Mouse (Mus musculus) small intestine, adult 2 months (tissue): ENCODE data around the gene Prkch. TPM values are rescaled to one million over a fixed set of nuclear protein-coding genes. Genes with fewer than 3 reads are reported as not detected.

Source experiments
- H3K27ac ChIP-seq: fragments of 200-500 bp; 2 replicates; pipeline ENCODE4 v1.5.1; 2012; ENCODE audit warnings: low read depth, low read length, control low read depth, inconsistent platforms; ENCODE audit not compliant: insufficient read depth
- H3K27me3 ChIP-seq: fragments of 200-500 bp; 2 replicates; pipeline ENCODE4 v1.6.1; 2012; ENCODE audit warnings: mild to moderate bottlenecking, moderate library complexity, low read length, inconsistent platforms; ENCODE audit not compliant: control insufficient read depth, insufficient read depth
- H3K36me3 ChIP-seq: fragments of 200-500 bp; 2 replicates; pipeline ENCODE4 v1.6.1; 2012; ENCODE audit warnings: mild to moderate bottlenecking, low read length, control low read depth, inconsistent platforms; ENCODE audit not compliant: control insufficient read depth, insufficient read depth
- H3K4me1 ChIP-seq: fragments of 200-500 bp; 2 replicates; pipeline ENCODE4 v1.6.1; 2012; ENCODE audit warnings: low read length, inconsistent platforms, mixed read lengths; ENCODE audit not compliant: control insufficient read depth, insufficient read depth, insufficient read length
- H3K4me3 ChIP-seq: fragments of 200-500 bp; 2 replicates; pipeline ENCODE4 v1.5.1; 2012; ENCODE audit warnings: low read depth, mild to moderate bottlenecking, control low read depth, inconsistent platforms, low read length, moderate library complexity
- CTCF ChIP-seq: fragments of 200-500 bp; IDR thresholded peaks from 2 replicates; pipeline ENCODE4 v1.5.1; 2012; ENCODE audit warnings: low read depth, mild to moderate bottlenecking, control low read depth, inconsistent platforms, low read length, moderate library complexity, mixed read lengths; ENCODE audit not compliant: insufficient replicate concordance, insufficient read length; ENCODE audit errors: extremely low read depth
- POLR2A ChIP-seq: fragments of 200-500 bp; IDR thresholded peaks from 2 replicates; pipeline ENCODE4 v1.6.1; 2012; ENCODE audit warnings: low read depth, mild to moderate bottlenecking, control low read depth, inconsistent platforms, low read length, moderate library complexity
- WGBS: fragments of 180-500 bp; shearing (Covaris S2); methylation state at CpG from one replicate; pipeline ENCODE4 v1.1.7; 2018; 5-methylcytosine and 5-hydroxymethylcytosine counted together
- polyA plus RNA-seq: library from polyadenylated mRNA; depleted of rRNA; stranded (reverse); fragments of >200 nt; gene quantifications from 2 replicates; pipeline ENCODE4 v1.2.3, GENCODE M21; 2012; rRNA removed

The Prkch gene
- polyA plus RNA-seq, 1 experiment = 3.2 TPM

- TF ChIP-seq POLR2A (no peak), CTCF (no peak)
- WGBS = 87% methylated on average over 1 of the region's 1 CpGs
- Histone ChIP-seq H3K4me3 (no peak overlapping the region), H3K4me1 (no peaks in the 10 kb centered on the region; the same call in 1 of the 2 replicates), H3K27ac (no peak overlapping the region), H3K27me3 (no peaks in the 10 kb centered on the region), H3K36me3 (no peaks in the 10 kb centered on the region)
Measured at GRCm38 (mm10) chr12:73816866-73817265, 232.3 kb downstream of the Prkch start.

- 62% methylated on average over 1 of the region's 1 CpGs for WGBS
- no peak for TF ChIP-seq POLR2A
- no peak for TF ChIP-seq CTCF
Measured at GRCm38 (mm10) chr12:73818801-73819200, 234.2 kb downstream of the Prkch start.

GRCm38 (mm10) chr12:73821176-73821575 is 236.6 kb downstream of the Prkch start:
- Histone ChIP-seq H3K27ac (no peak overlapping the region), H3K4me1 (no peaks in the 10 kb centered on the region), H3K27me3 (no peaks in the 10 kb centered on the region), H3K36me3 (no peaks in the 10 kb centered on the region), H3K4me3 (no peak overlapping the region)
- WGBS = 82% methylated on average over 4 of the region's 4 CpGs
- TF ChIP-seq POLR2A (no peak), CTCF (no peak)

More at GRCm38 (mm10) chr12:73818801-73819200, 234.2 kb downstream of the Prkch start:
- H3K4me3 ChIP-seq = no peak overlapping the region
- H3K36me3 ChIP-seq = no peaks in the 10 kb centered on the region
- H3K27me3 ChIP-seq = no peaks in the 10 kb centered on the region
- no peak overlapping the region for H3K27ac ChIP-seq
- H3K4me1 ChIP-seq = no peaks in the 10 kb centered on the region

- 86% methylated on average over 12 of the region's 12 CpGs for WGBS
Measured at GRCm38 (mm10) chr12:73822331-73822730, 237.7 kb downstream of the Prkch start.

GRCm38 (mm10) chr12:73824828-73825227 is 240.2 kb downstream of the Prkch start:
- 81% methylated on average over 1 of the region's 1 CpGs for WGBS
- Histone ChIP-seq H3K27ac (no peak overlapping the region), H3K27me3 (no peaks in the 10 kb centered on the region), H3K36me3 (no peaks in the 10 kb centered on the region), H3K4me3 (no peak overlapping the region), H3K4me1 (no peaks in the 10 kb centered on the region)
- TF ChIP-seq CTCF (no peak), POLR2A (no peak)

More at GRCm38 (mm10) chr12:73822331-73822730, 237.7 kb downstream of the Prkch start:
- Histone ChIP-seq H3K27me3 (no peaks in the 10 kb centered on the region), H3K27ac (no peak overlapping the region), H3K36me3 (no peaks in the 10 kb centered on the region), H3K4me3 (no peak overlapping the region), H3K4me1 (no peaks in the 10 kb centered on the region)
- TF ChIP-seq POLR2A (no peak), CTCF (no peak)

Other genes starting within 250 kb of the Prkch start
- gene Tmem30b, start 38.4 kb upstream of the Prkch start, polyA plus RNA-seq = 123 and 184 TPM in 2 replicates